Mouse (Mus musculus) ES-E14 (cell line): ENCODE data around the gene Gm10721.
"Not testable (repeated sequence)": the region's sequence is repeated elsewhere in the genome, so short reads cannot be mapped to it uniquely, and the experiment has no call there.

Experiments used
- ZC3H11A ChIP-seq: IDR thresholded peaks from 2 replicates; pipeline ENCODE4 v1.6.1; 2012; ENCODE audit warnings: low read depth, mild to moderate bottlenecking, inconsistent platforms, low read length, borderline replicate concordance
- ZNF384 ChIP-seq: IDR thresholded peaks from 2 replicates; pipeline ENCODE4 v1.6.1; 2012; ENCODE audit warnings: low read depth, low read length, inconsistent platforms

GRCm38 (mm10) chr9:3006179-3006578 lies 6.8 kb upstream of the Gm10721 start:
- not testable (repeated sequence) for TF ChIP-seq ZC3H11A, ZNF384
